Mouse (Mus musculus): ENCODE measurements at regions not wholly inside any gene's neighbourhood (a gene's known extent, or its start where the extent isn't known, plus 50 kb on each side); places are given as distances from the start of the nearest gene placed in this dataset.

DNA sequence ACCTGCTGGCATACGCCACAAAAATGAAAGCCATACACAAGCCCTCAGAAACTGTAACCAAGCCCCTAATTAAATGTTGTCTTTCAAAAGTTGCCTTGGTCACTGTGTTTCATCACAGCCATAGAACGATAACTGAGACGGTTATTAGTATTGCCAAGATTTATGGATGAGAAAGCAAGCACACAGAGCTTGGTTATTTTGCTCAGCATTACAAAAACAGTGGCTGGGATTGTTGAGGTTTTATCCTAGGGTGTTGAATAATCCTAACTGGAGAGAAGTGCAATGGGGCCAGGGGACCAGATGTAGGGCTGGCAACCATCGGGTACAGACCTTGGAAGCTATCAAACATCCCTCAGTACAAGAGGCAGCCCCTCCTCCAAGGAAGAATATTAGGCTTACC, 106.4 kb upstream of the Rcn1 start:
- no peak for TF ChIP-seq EP300 (IDR thresholded peaks at IDR 0.05; ENCODE audit: low read depth)
- TF ChIP-seq CTCF (IDR thresholded peaks at IDR 0.05; ENCODE audit: low read depth), result no peak

Measured in heart, postnatal 0 days (tissue).